Mouse (Mus musculus): Measurements from ENCODE around the gene Nhlh1. TPM values are rescaled to one million over a fixed set of nuclear protein-coding genes. Genes with fewer than 3 reads are reported as not detected.
A peak's percentile ranks its signal among the peaks of the same experiment; 100 is the strongest.

Nhlh1 gene
- total and polyA plus RNA-seq, 2 experiments from 2014 or later: 2.4 to 17.3 TPM

GRCm38 (mm10) chr1:172064613-172065141 is 7.3 kb upstream of the Nhlh1 start:
- Histone ChIP-seq H3K27me3 (ENCODE audit: insufficient read depth, low read length) (no peaks in the 10 kb centered on the region), H3K4me2 (ENCODE audit: low read depth, low read length) (no peak overlapping the region), H3K9me3 (ENCODE audit: low read length) (no peaks in the 10 kb centered on the region), H3K9ac (replicated peaks; ENCODE audit: low read length) (no peak overlapping the region; the same call in 1 of the 2 replicates), H3K4me3 (ENCODE audit: low read length) (no peak overlapping the region), H3K4me1 (ENCODE audit: insufficient read depth, low read length) (0 out of 2 replicates have a peak, but pooled peaks cover 4% of the 10 kb centered on the region), H3K36me3 (ENCODE audit: insufficient read depth, low read length) (peaks cover 49% of the 10 kb centered on the region), H3K27ac (peak overlapping the region; percentile 73)
- DNase-seq (ENCODE audit: low spot score) (peak; percentile 72), ATAC-seq (peak; percentile 80)
- 30% methylated on average over 13 of the region's 13 CpGs for WGBS
- peak; percentile 49 for TF ChIP-seq CTCF (IDR thresholded peaks at IDR 0.05; ENCODE audit: low read depth)

GRCm38 (mm10) chr1:172063291-172064023 is 6.1 kb upstream of the Nhlh1 start:
- DNase-seq (ENCODE audit: low spot score) (no peak), ATAC-seq (no peak)
- Histone ChIP-seq H3K9ac (replicated peaks; ENCODE audit: low read length) (no peak overlapping the region), H3K27me3 (ENCODE audit: insufficient read depth, low read length) (no peaks in the 10 kb centered on the region), H3K4me1 (ENCODE audit: insufficient read depth, low read length) (0 out of 2 replicates have a peak, but pooled peaks cover 4% of the 10 kb centered on the region), H3K9me3 (ENCODE audit: low read length) (no peaks in the 10 kb centered on the region), H3K4me2 (ENCODE audit: low read depth, low read length) (no peak overlapping the region), H3K36me3 (ENCODE audit: insufficient read depth, low read length) (peaks cover 37% of the 10 kb centered on the region), H3K27ac (no peak overlapping the region), H3K4me3 (ENCODE audit: low read length) (no peak overlapping the region)
- 63% methylated on average over 4 of the region's 4 CpGs for WGBS
- TF ChIP-seq CTCF (IDR thresholded peaks at IDR 0.05; ENCODE audit: low read depth): no peak

- H3K36me3 ChIP-seq (ENCODE audit: insufficient read depth, low read length): peaks cover 24% of the 10 kb centered on the region
- peaks cover 4% of the 10 kb centered on the region; the same call in 1 of the 2 replicates for H3K4me1 ChIP-seq (ENCODE audit: insufficient read depth, low read length)
- peak overlapping the region; percentile 75; the same call in 1 of the 2 replicates for H3K27ac ChIP-seq
- no peak overlapping the region for H3K4me2 ChIP-seq (ENCODE audit: low read depth, low read length)
- no peaks in the 10 kb centered on the region for H3K9me3 ChIP-seq (ENCODE audit: low read length)
- no peak for ATAC-seq
- H3K27me3 ChIP-seq (ENCODE audit: insufficient read depth, low read length): no peaks in the 10 kb centered on the region
- H3K4me3 ChIP-seq (ENCODE audit: low read length): no peak overlapping the region
- DNase-seq (ENCODE audit: low spot score): no peak
- no peak for TF ChIP-seq CTCF (IDR thresholded peaks at IDR 0.05; ENCODE audit: low read depth)
- H3K9ac ChIP-seq (replicated peaks; ENCODE audit: low read length): no peak overlapping the region
- WGBS: 82% methylated on average over 2 of the region's 2 CpGs
These were observed 4.7 kb upstream of the Nhlh1 start for GRCm38 (mm10) chr1:172062101-172062500.

- TF ChIP-seq CTCF (IDR thresholded peaks at IDR 0.05; ENCODE audit: low read depth): no peak
- ATAC-seq (peak; percentile 11; the same call in 1 of the 2 replicates), DNase-seq (ENCODE audit: low spot score) (peak; percentile 58)
- Histone ChIP-seq H3K9ac (replicated peaks; ENCODE audit: low read length) (no peak overlapping the region), H3K4me3 (ENCODE audit: low read length) (no peak overlapping the region), H3K36me3 (ENCODE audit: insufficient read depth, low read length) (peaks cover 15% of the 10 kb centered on the region), H3K27me3 (ENCODE audit: insufficient read depth, low read length) (no peaks in the 10 kb centered on the region), H3K9me3 (ENCODE audit: low read length) (no peaks in the 10 kb centered on the region), H3K27ac (peak overlapping the region; percentile 75), H3K4me1 (ENCODE audit: insufficient read depth, low read length) (peaks cover 4% of the 10 kb centered on the region; the same call in 1 of the 2 replicates), H3K4me2 (ENCODE audit: low read depth, low read length) (no peak overlapping the region)
- 16% methylated on average over 8 of the region's 8 CpGs for WGBS
These were observed 3.8 kb upstream of the Nhlh1 start for GRCm38 (mm10) chr1:172061217-172061616.

- Histone ChIP-seq H3K36me3 (ENCODE audit: insufficient read depth, low read length) (peaks cover 11% of the 10 kb centered on the region; the same call in 1 of the 2 replicates), H3K9me3 (ENCODE audit: low read length) (no peaks in the 10 kb centered on the region), H3K27me3 (ENCODE audit: insufficient read depth, low read length) (no peaks in the 10 kb centered on the region), H3K4me2 (ENCODE audit: low read depth, low read length) (no peak overlapping the region), H3K4me3 (ENCODE audit: low read length) (no peak overlapping the region), H3K4me1 (ENCODE audit: insufficient read depth, low read length) (peaks cover 4% of the 10 kb centered on the region; the same call in 1 of the 2 replicates), H3K27ac (peak overlapping the region; percentile 75), H3K9ac (replicated peaks; ENCODE audit: low read length) (no peak overlapping the region)
- WGBS: 23% methylated on average over 4 of the region's 4 CpGs
- TF ChIP-seq CTCF (IDR thresholded peaks at IDR 0.05; ENCODE audit: low read depth): no peak
- ATAC-seq (peak; percentile 33; the same call in 1 of the 2 replicates), DNase-seq (ENCODE audit: low spot score) (peak; percentile 59)
These were observed 3.3 kb upstream of the Nhlh1 start for GRCm38 (mm10) chr1:172060659-172061058.

- H3K27ac ChIP-seq: peak overlapping the region; percentile 52
- H3K9me3 ChIP-seq (ENCODE audit: low read length): no peaks in the 10 kb centered on the region
- H3K27me3 ChIP-seq (ENCODE audit: insufficient read depth, low read length): no peaks in the 10 kb centered on the region
- peak; percentile 8; the same call in 1 of the 2 replicates for ATAC-seq
- H3K9ac ChIP-seq (replicated peaks; ENCODE audit: low read length): no peak overlapping the region
- 48% methylated on average over 7 of the region's 7 CpGs for whole genome bisulfite sequencing
- DNase-seq (ENCODE audit: low spot score): no peak
- H3K4me3 ChIP-seq (ENCODE audit: low read length): no peak overlapping the region
- no peak for TF ChIP-seq CTCF (IDR thresholded peaks at IDR 0.05; ENCODE audit: low read depth)
- H3K4me1 ChIP-seq (ENCODE audit: insufficient read depth, low read length): peaks cover 6% of the 10 kb centered on the region; the same call in 1 of the 2 replicates
- no peaks in the 10 kb centered on the region for H3K36me3 ChIP-seq (ENCODE audit: insufficient read depth, low read length)
- H3K4me2 ChIP-seq (ENCODE audit: low read depth, low read length): 0 out of 2 replicates have a peak overlapping the region, but pooled peaks have one; percentile 16
These were observed 1.5 kb upstream of the Nhlh1 start for GRCm38 (mm10) chr1:172058874-172059273.

Data from hindbrain, postnatal 0 days (tissue).